Mouse (Mus musculus): ENCODE data around the gene M1ap. TPM values are rescaled to one million over a fixed set of nuclear protein-coding genes. Genes with fewer than 3 reads are reported as not detected.

Gene M1ap
- polyA plus RNA-seq, 1 experiment from 2014 or later, result 0.71 TPM

DNA sequence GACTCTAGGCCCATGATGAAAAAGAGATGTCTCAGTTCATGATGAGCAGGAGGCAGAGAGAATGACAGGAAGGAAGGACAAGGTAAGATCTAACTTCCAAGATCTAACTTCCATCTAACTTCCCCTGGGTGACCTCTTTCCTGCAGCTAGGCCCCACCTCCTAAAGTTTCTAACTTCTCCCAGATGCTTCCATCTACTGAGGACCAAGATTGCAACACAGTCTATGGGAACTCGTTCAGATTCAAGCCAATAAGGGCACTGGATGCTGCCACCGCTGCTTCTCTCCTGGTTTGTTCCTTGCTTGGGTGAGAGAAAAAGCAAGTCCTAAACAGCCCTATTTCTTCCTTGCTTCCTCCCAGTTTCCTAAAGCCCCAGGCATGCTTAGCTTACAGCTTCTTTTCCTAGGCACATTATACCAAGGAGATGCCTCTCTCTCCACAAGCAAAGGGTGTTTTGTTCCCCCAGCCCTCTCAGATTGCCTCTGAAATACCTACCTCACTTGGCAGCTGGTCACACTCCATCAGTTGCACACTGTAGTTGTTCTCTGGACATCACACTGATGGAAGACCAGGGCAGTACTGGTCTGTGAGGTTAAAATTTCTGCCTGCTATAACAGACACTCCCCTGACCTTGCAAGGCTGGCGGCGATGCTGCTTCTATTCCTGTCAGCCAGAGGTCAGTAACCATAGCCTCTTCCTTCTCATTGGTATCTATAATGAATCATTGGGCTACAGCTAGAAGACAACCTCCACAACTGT, 74.3 kb downstream of the M1ap start:
- Histone ChIP-seq H3K36me3 (ENCODE audit: control insufficient read depth, insufficient read depth) (no peaks in the 10 kb centered on the region), H3K27me3 (ENCODE audit: control insufficient read depth, insufficient read depth, low read length) (no peaks in the 10 kb centered on the region), H3K9ac (ENCODE audit: low read length) (no peak overlapping the region), H3K9me3 (replicated peaks; ENCODE audit: control insufficient read depth, low read length) (no peaks in the 10 kb centered on the region; the same call in 1 of the 2 replicates), H3K4me3 (ENCODE audit: low read length) (no peak overlapping the region), H3K4me2 (ENCODE audit: low read depth, low read length) (no peak overlapping the region), H3K27ac (ENCODE audit: low read length) (no peak overlapping the region), H3K4me1 (ENCODE audit: control insufficient read depth, insufficient read depth, low read length) (no peaks in the 10 kb centered on the region)
- ATAC-seq (replicated peaks; ENCODE audit: extremely low read depth, insufficient read depth, low FRiP score), result no peak
- WGBS, result 63% methylated on average over 4 of the region's 4 CpGs

GRCm38 (mm10) chr6:83023008-83023407, 76.3 kb downstream of the M1ap start:
- H3K4me3 ChIP-seq (ENCODE audit: low read length), result no peak overlapping the region
- H3K36me3 ChIP-seq (ENCODE audit: control insufficient read depth, insufficient read depth), result no peaks in the 10 kb centered on the region
- ATAC-seq (replicated peaks; ENCODE audit: extremely low read depth, insufficient read depth, low FRiP score), result no peak
- H3K27ac ChIP-seq (ENCODE audit: low read length), result no peak overlapping the region
- H3K4me1 ChIP-seq (ENCODE audit: control insufficient read depth, insufficient read depth, low read length), result peaks cover 7% of the 10 kb centered on the region
- H3K9me3 ChIP-seq (replicated peaks; ENCODE audit: control insufficient read depth, low read length), result no peaks in the 10 kb centered on the region; the same call in 1 of the 2 replicates
- H3K27me3 ChIP-seq (ENCODE audit: control insufficient read depth, insufficient read depth, low read length), result no peaks in the 10 kb centered on the region
- no peak overlapping the region for H3K4me2 ChIP-seq (ENCODE audit: low read depth, low read length)
- no peak overlapping the region for H3K9ac ChIP-seq (ENCODE audit: low read length)
- 81% methylated on average over 9 of the region's 9 CpGs for WGBS

DNA sequence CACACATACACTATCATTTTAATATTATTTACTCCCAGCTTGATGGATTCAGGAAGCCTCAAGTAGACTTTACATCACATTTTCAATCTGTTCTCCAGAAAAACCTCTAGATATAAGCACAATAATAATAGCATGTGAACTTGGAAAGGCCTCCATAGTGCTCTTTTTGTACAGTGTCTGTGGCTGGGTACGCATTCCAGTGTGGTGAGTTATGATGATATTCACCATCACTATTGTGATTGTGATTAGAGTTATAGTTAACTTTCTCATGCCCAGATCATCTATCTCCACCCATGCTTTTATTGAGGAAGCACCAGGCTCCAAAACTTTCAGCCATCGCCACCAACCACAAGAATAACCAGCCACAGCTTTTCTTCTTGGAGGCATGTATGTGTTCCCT, 77.1 kb downstream of the M1ap start:
- H3K9me3 ChIP-seq (replicated peaks; ENCODE audit: control insufficient read depth, low read length), result no peaks in the 10 kb centered on the region
- no peak overlapping the region for H3K9ac ChIP-seq (ENCODE audit: low read length)
- no peak overlapping the region for H3K27ac ChIP-seq (ENCODE audit: low read length)
- peaks cover 4% of the 10 kb centered on the region; the same call in 1 of the 2 replicates for H3K27me3 ChIP-seq (ENCODE audit: control insufficient read depth, insufficient read depth, low read length)
- WGBS, result 82% methylated on average over 2 of the region's 2 CpGs
- H3K36me3 ChIP-seq (ENCODE audit: control insufficient read depth, insufficient read depth), result no peaks in the 10 kb centered on the region
- H3K4me1 ChIP-seq (ENCODE audit: control insufficient read depth, insufficient read depth, low read length), result peaks cover 7% of the 10 kb centered on the region
- H3K4me3 ChIP-seq (ENCODE audit: low read length), result no peak overlapping the region
- no peak overlapping the region for H3K4me2 ChIP-seq (ENCODE audit: low read depth, low read length)
- ATAC-seq (replicated peaks; ENCODE audit: extremely low read depth, insufficient read depth, low FRiP score), result no peak

- Histone ChIP-seq H3K9me3 (replicated peaks; ENCODE audit: control insufficient read depth, low read length) (no peaks in the 10 kb centered on the region), H3K4me2 (ENCODE audit: low read depth, low read length) (no peak overlapping the region), H3K4me3 (ENCODE audit: low read length) (no peak overlapping the region), H3K27ac (ENCODE audit: low read length) (no peak overlapping the region), H3K9ac (ENCODE audit: low read length) (no peak overlapping the region), H3K36me3 (ENCODE audit: control insufficient read depth, insufficient read depth) (no peaks in the 10 kb centered on the region), H3K27me3 (ENCODE audit: control insufficient read depth, insufficient read depth, low read length) (peaks cover 4% of the 10 kb centered on the region; the same call in 1 of the 2 replicates), H3K4me1 (ENCODE audit: control insufficient read depth, insufficient read depth, low read length) (peaks cover 7% of the 10 kb centered on the region)
- WGBS, result 64% methylated on average over 4 of the region's 4 CpGs
- no peak for ATAC-seq (replicated peaks; ENCODE audit: extremely low read depth, insufficient read depth, low FRiP score)
Measured at GRCm38 (mm10) chr6:83024421-83024820, 77.7 kb downstream of the M1ap start.

DNA sequence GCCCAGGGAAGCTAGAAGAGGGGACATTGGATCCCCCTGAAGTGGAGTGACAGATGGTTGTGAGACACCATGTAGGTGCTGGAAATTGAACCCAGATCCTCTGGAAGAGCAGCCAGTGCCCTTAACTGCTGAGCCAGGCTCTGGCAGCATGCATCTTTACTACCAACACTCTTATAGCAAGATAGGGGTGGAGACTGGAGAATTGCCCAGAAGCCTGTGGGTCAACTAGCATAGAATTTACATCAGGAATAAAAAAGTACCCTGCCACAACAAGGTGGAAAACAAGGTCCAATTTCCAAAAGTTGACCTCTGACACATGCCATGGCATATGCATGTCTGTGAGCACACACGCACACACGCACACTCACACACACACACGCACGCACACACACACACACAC, 78.5 kb downstream of the M1ap start:
- H3K4me1 ChIP-seq (ENCODE audit: control insufficient read depth, insufficient read depth, low read length), result peaks cover 12% of the 10 kb centered on the region
- no peaks in the 10 kb centered on the region for H3K9me3 ChIP-seq (replicated peaks; ENCODE audit: control insufficient read depth, low read length)
- ATAC-seq (replicated peaks; ENCODE audit: extremely low read depth, insufficient read depth, low FRiP score), result no peak
- no peak overlapping the region for H3K4me2 ChIP-seq (ENCODE audit: low read depth, low read length)
- H3K27ac ChIP-seq (ENCODE audit: low read length), result no peak overlapping the region
- no peaks in the 10 kb centered on the region for H3K36me3 ChIP-seq (ENCODE audit: control insufficient read depth, insufficient read depth)
- WGBS, result 95% methylated on average over 4 of the region's 4 CpGs
- no peak overlapping the region for H3K9ac ChIP-seq (ENCODE audit: low read length)
- peaks cover 6% of the 10 kb centered on the region; the same call in 1 of the 2 replicates for H3K27me3 ChIP-seq (ENCODE audit: control insufficient read depth, insufficient read depth, low read length)
- no peak overlapping the region for H3K4me3 ChIP-seq (ENCODE audit: low read length)

DNA sequence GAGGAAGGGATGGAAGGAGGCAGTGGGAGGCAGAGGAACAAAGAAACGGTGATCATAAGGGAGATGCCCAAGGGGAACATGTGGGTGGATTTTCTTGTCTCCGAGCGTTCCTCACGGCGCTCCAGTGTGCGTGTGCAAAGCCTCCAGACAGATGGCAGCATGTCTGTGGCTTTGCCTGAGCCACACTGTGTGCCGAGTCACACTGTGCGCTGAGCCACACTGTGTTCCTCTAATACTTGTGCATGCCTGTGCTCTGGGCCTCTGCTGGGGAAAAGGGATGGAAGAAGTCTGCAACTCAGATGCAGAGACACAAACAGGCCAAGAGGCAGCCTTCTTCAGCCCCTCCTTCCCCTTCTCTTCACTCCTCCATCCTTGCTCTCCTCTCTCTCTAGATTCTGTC, 80.6 kb downstream of the M1ap start:
- WGBS, result 81% methylated on average over 8 of the region's 8 CpGs
- ATAC-seq (replicated peaks; ENCODE audit: extremely low read depth, insufficient read depth, low FRiP score), result no peak

GRCm38 (mm10) chr6:83027706-83028105, 81.0 kb downstream of the M1ap start:
- no peak for ATAC-seq (replicated peaks; ENCODE audit: extremely low read depth, insufficient read depth, low FRiP score)
- Histone ChIP-seq H3K9me3 (replicated peaks; ENCODE audit: control insufficient read depth, low read length) (no peaks in the 10 kb centered on the region), H3K27me3 (ENCODE audit: control insufficient read depth, insufficient read depth, low read length) (peaks cover 13% of the 10 kb centered on the region; the same call in 1 of the 2 replicates), H3K4me3 (ENCODE audit: low read length) (no peak overlapping the region), H3K9ac (ENCODE audit: low read length) (no peak overlapping the region), H3K36me3 (ENCODE audit: control insufficient read depth, insufficient read depth) (no peaks in the 10 kb centered on the region), H3K27ac (ENCODE audit: low read length) (no peak overlapping the region), H3K4me1 (ENCODE audit: control insufficient read depth, insufficient read depth, low read length) (peaks cover 20% of the 10 kb centered on the region), H3K4me2 (ENCODE audit: low read depth, low read length) (no peak overlapping the region)
- WGBS, result 38% methylated on average over 8 of the region's 9 CpGs

More for the DNA sequence above, 80.6 kb downstream of the M1ap start:
- no peaks in the 10 kb centered on the region for H3K9me3 ChIP-seq (replicated peaks; ENCODE audit: control insufficient read depth, low read length)
- H3K27ac ChIP-seq (ENCODE audit: low read length), result no peak overlapping the region
- peaks cover 13% of the 10 kb centered on the region; the same call in 1 of the 2 replicates for H3K27me3 ChIP-seq (ENCODE audit: control insufficient read depth, insufficient read depth, low read length)
- no peak overlapping the region for H3K9ac ChIP-seq (ENCODE audit: low read length)
- peaks cover 17% of the 10 kb centered on the region for H3K4me1 ChIP-seq (ENCODE audit: control insufficient read depth, insufficient read depth, low read length)
- H3K4me3 ChIP-seq (ENCODE audit: low read length), result no peak overlapping the region
- no peaks in the 10 kb centered on the region for H3K36me3 ChIP-seq (ENCODE audit: control insufficient read depth, insufficient read depth)
- H3K4me2 ChIP-seq (ENCODE audit: low read depth, low read length), result no peak overlapping the region

DNA sequence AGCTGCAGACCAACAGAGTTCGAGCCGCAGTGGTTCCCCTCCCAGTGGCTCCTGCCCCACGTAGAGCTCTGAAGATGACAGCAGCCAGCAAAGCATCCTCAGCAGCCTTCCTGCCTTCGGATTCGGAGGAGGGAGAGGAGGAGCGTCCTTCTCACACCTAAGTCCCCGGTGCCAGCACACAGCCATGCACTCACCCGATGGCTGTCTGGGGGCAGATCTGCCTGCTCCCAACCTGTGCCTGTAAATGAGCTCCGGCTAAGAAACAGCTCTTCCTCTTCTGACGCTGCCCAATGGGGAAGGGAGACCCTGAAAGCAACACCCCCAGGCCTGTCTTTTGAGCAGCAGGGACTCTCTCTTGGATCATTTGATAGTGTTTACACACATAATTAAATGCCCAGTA, 83.1 kb downstream of the M1ap start:
- no peak for ATAC-seq (replicated peaks; ENCODE audit: extremely low read depth, insufficient read depth, low FRiP score)
- H3K9me3 ChIP-seq (replicated peaks; ENCODE audit: control insufficient read depth, low read length), result no peaks in the 10 kb centered on the region
- H3K4me1 ChIP-seq (ENCODE audit: control insufficient read depth, insufficient read depth, low read length), result peaks cover 23% of the 10 kb centered on the region
- H3K4me3 ChIP-seq (ENCODE audit: low read length), result no peak overlapping the region
- no peaks in the 10 kb centered on the region for H3K36me3 ChIP-seq (ENCODE audit: control insufficient read depth, insufficient read depth)
- H3K9ac ChIP-seq (ENCODE audit: low read length), result no peak overlapping the region
- H3K27me3 ChIP-seq (ENCODE audit: control insufficient read depth, insufficient read depth, low read length), result peaks cover 13% of the 10 kb centered on the region; the same call in 1 of the 2 replicates
- no peak overlapping the region for H3K4me2 ChIP-seq (ENCODE audit: low read depth, low read length)
- H3K27ac ChIP-seq (ENCODE audit: low read length), result no peak overlapping the region
- 46% methylated on average over 10 of the region's 10 CpGs for WGBS

DNA sequence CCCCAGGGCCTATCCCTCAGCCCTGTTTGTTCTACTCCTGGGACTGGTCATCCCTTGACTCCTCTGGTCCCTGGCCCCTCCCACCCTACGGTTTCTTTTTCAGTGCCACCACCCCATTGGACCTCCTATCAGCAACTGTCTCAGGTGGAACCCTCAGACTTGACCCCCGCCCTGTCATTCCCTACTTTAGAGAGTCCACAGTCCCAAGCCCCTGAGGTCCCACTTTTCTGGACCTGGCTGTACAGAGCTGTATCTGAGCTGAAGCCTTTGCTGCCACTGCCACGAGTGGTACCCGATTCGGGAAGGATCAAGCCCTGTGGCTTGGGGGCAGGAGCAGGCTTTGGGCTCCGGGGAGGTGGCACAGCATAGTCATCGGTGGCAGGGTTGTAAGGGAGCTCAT, 84.4 kb downstream of the M1ap start:
- H3K9ac ChIP-seq (ENCODE audit: low read length), result no peak overlapping the region
- WGBS, result 76% methylated on average over 7 of the region's 7 CpGs
- H3K9me3 ChIP-seq (replicated peaks; ENCODE audit: control insufficient read depth, low read length), result no peaks in the 10 kb centered on the region
- ATAC-seq (replicated peaks; ENCODE audit: extremely low read depth, insufficient read depth, low FRiP score), result no peak
- H3K4me1 ChIP-seq (ENCODE audit: control insufficient read depth, insufficient read depth, low read length), result peaks cover 23% of the 10 kb centered on the region
- no peaks in the 10 kb centered on the region for H3K36me3 ChIP-seq (ENCODE audit: control insufficient read depth, insufficient read depth)
- H3K4me3 ChIP-seq (ENCODE audit: low read length), result no peak overlapping the region
- H3K27me3 ChIP-seq (ENCODE audit: control insufficient read depth, insufficient read depth, low read length), result peaks cover 13% of the 10 kb centered on the region; the same call in 1 of the 2 replicates
- no peak overlapping the region for H3K27ac ChIP-seq (ENCODE audit: low read length)
- no peak overlapping the region for H3K4me2 ChIP-seq (ENCODE audit: low read depth, low read length)
